Mouse (Mus musculus) bone marrow macrophage, adult 2 months (primary cell): ENCODE measurements around the gene Acsl5.

Experiments
- CTCF ChIP-seq: IDR thresholded peaks from 2 replicates; pipeline ENCODE4 v1.5.1; 2012; ENCODE audit warnings: low read depth, mild to moderate bottlenecking, low read length, moderate library complexity
- POLR2A ChIP-seq: IDR thresholded peaks from 2 replicates; pipeline ENCODE4 v1.6.1; 2012; ENCODE audit warnings: mild to moderate bottlenecking, low read depth, low read length, borderline replicate concordance

DNA sequence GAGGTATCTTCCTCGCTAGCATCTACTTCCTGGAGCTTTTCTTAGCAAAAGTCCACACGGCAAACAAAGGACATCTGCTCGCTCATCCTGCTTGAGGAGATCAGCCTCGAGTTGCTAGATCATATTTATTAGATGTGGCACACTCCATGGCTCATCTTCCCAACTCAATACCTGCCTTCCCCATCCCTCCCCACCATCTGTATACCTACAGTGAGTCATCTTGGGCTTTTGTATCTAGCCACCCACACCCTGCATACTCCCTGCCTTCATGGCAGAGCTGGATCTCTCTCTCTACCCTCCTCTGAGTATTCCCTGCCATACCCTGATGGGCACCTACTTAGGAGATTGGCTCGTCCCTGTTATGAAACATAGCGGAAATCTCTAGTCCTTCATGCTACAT is 30.5 kb upstream of the Acsl5 start:
- TF ChIP-seq CTCF = no peak
- no peak for TF ChIP-seq POLR2A
